Mouse (Mus musculus): ENCODE measurements around the gene Nudt9.
"Not testable (repeated sequence)": the region's sequence is repeated elsewhere in the genome, so short reads cannot be mapped to it uniquely, and the experiment has no call there.

The Nudt9 gene

DNA sequence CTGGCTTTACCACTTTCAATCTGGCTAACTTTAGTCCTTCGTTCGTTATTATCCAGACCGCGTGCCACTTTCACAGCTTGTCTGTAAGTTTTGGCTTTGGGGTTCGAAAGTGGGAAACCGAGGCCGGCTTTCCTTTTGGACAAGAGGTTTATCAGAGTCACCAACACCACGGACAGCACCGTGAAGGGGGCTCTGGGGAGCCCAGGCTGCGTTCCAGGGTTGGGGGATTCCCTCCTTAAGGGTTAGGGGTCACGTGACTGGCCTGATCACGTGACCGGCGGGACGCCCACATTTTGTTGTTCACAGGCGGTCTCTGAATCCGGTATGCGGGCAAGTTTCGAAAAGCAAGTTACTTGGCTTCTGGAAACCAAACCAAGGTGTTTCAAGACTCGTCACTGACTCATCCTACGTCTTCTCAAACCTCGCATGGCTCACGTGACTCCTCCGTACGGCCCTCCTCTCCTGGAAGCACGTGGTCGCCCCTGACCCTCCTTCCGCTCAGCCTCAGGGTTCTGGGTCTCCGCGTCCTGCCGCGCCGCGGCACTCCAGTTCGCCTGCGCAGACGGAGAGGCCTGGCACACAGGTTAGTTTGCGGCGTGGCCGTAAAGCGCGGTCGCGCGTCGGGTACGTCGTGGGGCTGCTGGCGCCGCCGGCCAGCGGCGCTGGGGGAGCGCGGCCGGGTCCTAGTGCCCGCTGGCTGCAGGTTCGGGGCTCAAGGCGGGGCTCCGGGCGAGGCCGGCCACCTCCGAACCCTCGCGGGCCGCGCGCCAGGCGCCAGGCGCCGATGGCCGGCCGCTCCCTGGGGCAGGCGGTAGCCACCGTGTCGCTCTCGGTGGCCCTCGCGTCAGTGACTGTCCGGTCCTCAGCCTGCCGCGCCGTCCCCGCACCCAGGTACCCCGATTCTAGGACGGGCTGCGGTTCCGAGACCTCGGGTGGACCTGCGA lies at the start of gene Nudt9:
TSS of gene Nudt9 (plus strand) at position 51 of the 944 bp plus-strand sequence.
- DNase-seq (ENCODE audit: low spot score in 2 of 2) = peak; percentile 93 to 95

DNA sequence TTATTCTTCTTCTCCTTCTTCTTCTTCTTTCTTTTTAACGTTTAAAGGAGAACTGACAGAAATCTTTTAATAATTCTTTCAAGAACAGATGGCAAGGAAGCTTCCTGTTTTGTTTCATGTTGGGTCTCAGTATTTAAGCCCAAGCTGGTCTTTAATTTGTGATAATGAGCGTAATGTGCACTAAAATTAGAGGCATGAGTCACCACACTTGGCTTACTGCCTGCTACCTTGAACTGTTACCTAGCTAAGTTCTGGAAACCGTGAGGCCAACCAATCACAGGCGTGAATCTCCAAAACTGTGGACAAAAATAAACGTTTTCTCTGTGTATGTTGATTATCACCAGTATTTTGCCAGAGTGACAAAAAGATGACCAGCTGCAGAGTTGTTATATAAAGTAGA lies 47.4 kb upstream of the Nudt9 start:
- DNase-seq (ENCODE audit: low spot score in 2 of 2) = no peak

DNA sequence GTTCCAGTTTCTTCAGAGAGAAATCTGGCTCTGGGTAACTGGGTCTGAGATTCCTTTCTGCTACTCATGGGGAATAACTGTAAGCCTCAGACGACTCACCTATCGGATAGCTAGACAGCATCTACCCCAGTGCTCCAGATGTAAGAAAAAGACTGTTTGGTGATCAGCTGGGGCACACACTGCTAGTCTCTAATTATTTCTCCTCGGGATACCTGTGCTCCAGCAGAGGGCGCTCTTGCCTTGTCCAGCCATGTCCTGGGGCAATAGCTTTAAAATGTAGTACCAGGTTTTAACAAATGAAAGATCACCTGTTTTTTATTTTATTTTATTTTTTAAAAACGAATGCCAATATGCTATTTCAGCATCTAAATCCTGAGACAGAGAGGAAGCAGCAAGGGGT lies 46.4 kb upstream of the Nudt9 start:
- DNase-seq (ENCODE audit: low spot score in 2 of 2) = peak; percentile 62 to 69

DNA sequence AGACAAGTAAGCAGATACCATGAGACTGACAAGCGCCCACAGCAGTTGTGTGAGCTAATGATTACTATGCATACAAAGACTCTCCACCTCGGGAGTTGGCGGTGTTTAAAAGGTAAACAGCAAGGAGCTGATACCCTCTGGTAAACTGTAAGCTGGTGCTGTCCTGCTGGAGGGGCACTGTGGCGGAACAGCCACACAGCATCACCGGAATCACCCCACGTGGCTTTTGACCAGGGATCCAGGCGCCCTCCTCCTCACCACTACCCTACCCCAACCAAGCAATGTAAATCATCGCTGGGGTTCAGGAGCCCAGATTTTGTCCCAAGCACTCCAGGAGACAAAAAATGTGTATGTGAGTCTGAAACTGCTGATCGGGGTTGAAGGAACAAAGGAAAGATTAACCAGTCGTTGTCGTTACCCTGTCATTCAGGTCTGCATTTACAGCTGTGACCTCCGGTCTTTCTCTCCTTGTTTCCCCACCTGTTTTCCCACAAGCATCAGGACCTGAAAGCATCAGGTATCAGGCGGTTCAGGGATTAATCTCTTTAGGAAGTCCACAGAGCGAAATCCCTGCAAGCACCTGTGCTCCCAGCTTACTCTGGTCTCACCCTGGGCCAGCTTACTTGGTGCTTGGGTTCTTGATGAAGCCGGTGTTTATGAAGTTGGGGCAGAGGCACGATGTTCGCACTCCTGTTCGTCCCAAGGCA lies 43.4 kb upstream of the Nudt9 start:
- DNase-seq (ENCODE audit: low spot score in 2 of 2) = no peak

DNA sequence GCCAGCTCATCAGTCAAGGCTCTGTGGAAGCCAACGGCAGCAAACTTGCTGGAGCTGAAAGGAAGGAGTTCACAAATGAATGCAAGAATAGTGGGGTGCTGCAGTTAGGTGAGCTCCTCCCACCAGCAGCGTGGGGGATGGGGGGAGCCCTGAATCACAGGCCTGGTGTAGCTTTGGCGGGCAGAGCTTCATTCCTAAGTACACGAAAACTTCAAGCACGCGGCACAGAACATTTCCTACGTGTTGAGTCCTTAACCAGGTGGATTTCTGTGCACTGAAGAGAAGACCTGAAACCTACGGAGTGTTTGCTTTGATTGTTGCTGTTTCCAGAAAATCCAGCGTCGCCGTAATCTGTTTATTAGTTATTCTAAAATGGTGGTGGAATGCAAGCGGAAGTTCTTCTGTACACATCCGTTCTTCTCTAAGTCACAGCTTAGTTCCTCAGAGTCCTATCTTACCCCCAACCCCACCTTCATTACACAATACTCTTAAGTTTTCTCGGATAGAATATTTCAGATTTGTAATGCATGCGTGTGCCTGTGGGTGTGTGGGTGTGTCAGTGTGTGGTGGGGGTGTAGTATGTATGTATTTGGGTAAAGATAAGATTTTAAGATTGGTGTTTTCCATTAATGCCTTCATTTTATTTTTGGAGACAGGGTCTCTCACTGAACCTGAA lies 42.7 kb upstream of the Nudt9 start:
- DNase-seq (ENCODE audit: low spot score in 2 of 2) = no peak

DNA sequence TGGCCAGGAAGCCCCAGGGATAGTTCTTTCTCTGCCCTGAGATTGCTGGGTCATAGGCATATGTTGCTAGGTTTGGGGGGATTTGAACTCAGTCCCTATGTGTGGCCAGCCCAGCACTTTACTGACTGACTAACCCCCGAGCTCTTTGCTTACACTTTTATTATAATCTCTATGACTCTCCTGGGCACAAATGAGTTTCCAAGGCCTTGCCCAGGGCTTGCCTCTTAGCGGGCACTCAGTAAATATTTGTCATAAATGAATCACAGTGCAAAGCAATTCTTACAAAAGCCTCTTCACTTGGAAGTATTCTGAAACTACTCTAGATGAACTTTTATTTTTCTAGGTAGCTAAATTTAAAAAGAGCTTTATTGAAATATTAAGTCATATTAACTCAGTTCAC lies 42.2 kb upstream of the Nudt9 start:
- no peak for DNase-seq (ENCODE audit: low spot score in 2 of 2)

DNA sequence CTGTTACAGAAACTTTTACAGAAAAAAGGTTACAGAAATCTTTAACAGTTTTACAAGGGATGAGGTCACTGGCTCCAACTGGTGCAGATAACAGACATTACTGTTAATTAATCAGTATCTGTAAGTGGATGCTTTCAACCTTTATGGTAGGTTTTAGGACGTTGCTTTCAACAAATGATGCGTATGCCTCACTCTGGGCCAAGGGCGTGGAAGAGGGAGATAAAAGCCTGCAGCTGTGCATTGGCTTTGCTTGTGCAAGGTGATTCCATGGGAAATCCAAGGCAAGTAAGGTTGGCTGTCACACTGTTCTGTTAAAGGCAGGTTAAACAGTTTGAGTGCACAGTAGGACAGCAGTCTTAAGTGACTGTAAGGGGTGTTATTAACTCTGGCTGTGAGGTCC lies 39.3 kb upstream of the Nudt9 start:
- no peak for DNase-seq (ENCODE audit: low spot score in 2 of 2)

DNA sequence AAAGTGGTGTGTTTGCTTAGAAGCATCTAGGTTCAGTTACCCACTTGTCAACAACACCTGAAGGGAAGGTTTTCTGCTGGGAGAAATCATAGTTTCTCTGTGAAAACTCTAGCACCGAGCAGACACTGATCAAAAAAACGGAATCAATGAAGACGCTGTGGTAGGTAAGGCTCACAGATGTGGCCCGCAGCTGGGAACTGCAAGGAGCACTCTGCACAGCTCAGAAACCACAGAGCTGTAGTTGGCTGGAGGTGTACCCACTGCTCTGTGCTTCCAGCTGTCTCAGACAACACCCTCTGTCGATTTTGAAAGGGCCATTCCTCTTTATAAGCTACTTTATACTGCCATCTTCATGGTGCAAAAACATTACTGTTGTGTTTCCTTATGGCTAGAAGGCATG lies 38.3 kb upstream of the Nudt9 start:
- DNase-seq (ENCODE audit: low spot score in 2 of 2) = no peak

DNA sequence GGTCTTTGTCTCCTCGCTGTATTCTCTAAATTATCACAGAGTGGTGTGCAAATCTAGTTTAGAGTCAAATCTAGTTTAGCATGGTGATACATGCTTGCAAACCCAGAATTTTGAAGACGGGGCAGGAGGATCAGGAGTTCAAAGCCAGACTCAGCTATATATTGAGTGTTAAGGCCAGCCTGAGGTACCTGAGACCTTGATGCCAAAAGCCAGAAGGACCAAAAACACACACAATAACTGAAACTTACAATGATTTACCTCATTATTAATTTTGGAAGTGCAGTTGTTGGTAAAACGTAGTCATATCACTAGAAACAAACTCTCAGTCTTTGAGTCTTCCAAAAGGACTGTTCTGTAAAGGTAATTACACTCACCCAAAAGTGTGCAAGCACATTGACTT lies 36.7 kb upstream of the Nudt9 start:
- no peak for DNase-seq (ENCODE audit: low spot score in 2 of 2)

DNA sequence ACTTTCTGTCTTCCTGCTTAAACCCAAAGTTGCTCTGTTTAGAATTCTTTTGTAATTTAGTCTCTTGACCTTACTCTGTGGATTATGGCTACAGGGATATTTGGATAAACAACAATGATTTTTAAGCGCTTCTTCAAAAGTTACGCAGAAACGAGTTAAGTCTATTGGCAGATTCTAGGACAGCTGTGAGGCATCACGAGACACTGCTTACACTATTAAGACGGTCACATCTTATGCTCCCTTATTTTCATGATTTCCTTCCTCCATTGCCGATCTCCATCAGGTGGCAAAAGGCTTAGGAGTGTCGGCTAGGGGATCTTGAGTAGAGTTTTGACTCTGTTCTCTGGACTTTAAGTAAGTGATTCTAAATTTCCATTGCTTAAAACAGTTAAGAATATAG lies 35.8 kb upstream of the Nudt9 start:
- no peak for DNase-seq (ENCODE audit: low spot score in 2 of 2)

DNA sequence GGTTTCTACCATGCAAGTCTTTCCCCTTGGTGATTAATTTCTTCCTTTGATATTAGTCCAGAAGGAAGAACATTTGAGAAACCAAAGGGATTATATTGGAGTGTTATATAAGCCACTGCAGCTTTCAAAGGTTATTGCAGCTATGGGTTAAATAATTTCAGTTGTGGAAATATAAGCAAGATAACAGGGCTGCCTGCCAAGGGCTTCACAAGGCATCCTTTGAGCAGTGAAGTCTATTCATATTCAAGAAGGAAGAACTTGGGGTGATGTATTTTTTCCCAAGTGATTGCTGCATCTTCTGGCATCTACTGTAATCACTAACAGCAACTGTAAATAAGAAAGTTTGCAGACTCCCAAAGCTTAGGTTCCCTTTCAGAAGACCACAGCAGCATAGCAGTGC lies 34.7 kb upstream of the Nudt9 start:
- DNase-seq (ENCODE audit: low spot score in 2 of 2) = no peak

DNA sequence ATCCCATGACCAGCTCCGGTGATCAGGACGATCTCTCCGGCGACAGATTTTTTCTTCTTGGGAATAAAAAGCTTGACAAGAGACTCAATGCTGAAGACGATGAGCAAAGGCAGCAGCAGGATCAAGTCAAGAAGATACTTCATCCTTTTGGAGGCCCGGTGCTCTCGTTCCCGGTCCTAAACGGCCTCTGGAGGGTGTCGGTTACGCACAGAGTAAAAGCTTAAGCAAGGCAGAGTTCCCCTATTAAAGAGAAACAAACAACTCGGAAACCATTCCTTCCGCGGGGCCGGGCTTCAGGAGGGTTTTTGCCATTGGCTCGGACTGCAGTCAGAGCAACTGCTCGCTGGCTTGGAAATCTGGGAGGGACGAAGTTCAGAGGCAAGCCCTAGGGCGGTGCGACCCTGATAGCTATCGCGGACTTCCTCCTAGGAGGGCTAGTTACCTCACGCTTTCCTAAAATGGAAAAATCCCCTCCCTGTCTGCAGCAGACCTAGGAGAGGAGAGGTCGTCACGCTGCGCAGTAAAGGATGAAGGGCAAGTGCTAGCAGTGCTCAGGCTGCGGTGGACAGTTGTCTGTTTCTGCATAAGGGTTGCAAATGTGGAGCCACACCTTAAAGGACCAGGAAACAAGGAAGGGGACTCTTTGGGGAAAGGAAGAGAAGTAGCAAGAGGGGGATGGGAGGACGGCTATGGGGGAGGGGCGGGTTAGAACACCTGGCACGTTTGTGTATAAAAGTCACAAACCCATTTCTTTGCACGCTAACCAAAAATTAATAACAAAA lies 24.3 kb upstream of the Nudt9 start, which contains the start of gene Hsd17b11:
TSS of gene Hsd17b11 (minus strand) at position 323 of the 782 bp plus-strand sequence.
- peak; percentile 31 to 40 for DNase-seq (ENCODE audit: low spot score in 2 of 2)

DNA sequence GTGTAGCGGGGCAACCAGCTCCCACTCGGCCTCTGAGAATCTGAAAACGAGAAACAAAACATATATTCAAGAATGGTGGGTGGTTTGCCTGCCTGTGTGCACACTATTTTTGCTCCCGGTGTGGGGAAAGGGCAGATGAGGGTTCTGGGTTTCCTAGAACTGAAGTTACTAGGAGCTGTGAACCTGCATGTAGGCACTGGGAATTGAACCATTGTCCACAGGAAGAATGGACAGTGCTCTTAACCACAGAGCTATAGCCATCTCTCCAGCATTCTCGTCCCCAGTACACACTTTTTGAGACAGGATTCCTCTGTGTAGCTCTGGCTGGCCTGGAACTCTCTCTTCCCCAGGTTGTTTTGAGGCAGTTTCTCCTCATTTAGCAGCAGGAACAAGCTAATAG lies 23.5 kb upstream of the Nudt9 start:
- no peak for DNase-seq (ENCODE audit: low spot score in 2 of 2)

DNA sequence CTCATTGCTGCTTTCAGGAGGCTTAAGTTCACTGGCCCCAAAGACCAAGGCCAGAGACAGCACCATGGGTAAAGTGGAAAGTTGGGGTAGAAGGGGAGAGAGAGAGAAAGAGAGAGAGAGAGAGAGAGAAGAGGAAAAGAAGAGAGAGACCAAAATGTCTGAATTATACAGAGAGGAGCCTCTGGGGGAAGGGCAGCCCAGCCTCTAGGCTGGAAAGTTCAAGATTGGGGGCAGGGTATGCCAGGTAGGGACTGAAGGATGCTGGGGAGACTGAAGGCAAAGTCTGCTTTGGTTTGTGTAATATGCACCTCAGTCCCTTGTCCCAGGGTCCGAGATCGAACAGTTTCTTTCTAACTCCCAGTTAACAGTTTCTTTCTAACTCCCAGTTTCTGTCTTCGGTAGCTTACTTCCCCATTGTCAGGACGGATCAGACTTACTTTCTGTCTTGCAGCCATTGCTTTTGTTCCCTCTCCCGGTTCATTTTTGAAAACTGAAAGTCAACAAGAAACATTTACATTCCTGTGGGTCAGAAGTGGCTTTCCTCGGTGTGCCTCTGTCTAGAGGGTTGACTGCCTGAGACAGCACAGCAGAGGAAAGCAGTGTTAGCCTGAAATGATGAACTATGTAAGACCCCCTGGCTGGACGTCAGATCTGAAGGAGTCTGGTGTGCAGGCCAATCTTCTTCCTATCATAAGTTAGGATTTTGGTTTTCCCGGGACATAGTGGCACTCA lies 22.7 kb upstream of the Nudt9 start:
- DNase-seq (ENCODE audit: low spot score in 2 of 2) = no peak

DNA sequence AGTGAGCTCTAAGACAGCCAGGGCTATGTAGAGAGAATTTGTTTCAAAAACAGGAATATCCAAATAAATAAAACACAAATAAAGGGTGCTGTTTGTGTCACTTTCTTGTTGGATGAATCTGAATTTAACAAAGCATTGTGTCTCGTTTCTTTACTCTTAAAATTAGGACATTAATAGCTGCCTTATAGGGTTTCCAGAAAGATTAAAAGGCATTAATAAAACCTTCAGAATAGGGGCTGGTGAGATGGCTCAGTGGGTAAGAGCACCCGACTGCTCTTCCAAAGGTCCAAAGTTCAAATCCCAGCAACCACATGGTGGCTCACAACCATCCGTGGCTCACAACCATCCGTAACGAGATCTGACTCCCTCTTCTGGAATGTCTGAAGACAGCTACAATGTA lies 21.9 kb upstream of the Nudt9 start:
- not testable (repeated sequence) for DNase-seq (ENCODE audit: low spot score in 2 of 2)

DNA sequence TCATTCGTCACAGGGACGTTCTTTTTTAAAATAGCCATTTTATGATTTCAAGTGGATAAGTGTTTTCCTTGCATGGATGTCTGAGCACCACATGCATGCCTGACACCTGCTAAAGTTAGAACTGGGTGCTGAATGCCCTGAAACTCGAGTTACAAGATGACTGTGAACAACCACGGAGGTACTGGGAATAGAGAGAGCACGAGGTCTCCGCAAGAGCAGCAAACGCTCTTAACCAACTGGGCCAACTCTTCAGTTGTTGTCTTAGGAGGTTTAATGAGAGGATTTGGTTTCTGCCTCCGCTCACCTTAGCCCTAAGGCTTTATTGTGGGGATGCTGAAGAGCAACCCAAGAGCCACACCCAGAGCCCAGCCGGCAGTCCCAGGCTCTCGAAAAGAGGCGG lies 21.3 kb upstream of the Nudt9 start:
- no peak for DNase-seq (ENCODE audit: low spot score in 2 of 2)

DNA sequence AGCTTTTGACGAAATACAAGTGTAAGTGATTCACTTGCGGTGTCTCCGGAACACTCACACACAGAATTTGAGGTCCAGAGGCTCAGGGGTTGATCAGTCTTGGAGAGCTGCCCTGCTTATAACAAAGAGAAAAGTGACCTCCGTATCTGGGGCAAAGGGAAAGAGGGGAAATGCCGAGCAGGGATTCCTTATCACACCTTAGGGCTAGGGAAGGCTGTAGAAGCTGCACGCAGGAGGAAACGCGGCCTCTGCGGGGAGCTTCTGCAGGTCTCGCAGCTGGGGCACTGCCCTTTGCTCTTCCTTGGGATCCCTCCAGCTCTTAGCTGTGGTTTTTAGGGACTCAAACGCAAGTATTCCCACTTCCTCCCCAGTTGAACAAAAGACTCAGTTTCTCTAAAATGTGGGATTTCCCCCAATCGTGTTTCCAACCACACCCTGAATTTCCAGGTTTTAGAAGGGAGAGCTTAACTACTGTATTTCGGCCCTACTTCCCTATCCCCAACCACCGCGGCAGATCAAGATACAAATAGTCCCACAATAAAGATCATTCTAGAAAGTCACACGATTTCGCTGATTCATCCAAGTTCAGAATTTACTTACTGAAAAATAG lies 20.8 kb upstream of the Nudt9 start:
- no peak for DNase-seq (ENCODE audit: low spot score in 2 of 2)

DNA sequence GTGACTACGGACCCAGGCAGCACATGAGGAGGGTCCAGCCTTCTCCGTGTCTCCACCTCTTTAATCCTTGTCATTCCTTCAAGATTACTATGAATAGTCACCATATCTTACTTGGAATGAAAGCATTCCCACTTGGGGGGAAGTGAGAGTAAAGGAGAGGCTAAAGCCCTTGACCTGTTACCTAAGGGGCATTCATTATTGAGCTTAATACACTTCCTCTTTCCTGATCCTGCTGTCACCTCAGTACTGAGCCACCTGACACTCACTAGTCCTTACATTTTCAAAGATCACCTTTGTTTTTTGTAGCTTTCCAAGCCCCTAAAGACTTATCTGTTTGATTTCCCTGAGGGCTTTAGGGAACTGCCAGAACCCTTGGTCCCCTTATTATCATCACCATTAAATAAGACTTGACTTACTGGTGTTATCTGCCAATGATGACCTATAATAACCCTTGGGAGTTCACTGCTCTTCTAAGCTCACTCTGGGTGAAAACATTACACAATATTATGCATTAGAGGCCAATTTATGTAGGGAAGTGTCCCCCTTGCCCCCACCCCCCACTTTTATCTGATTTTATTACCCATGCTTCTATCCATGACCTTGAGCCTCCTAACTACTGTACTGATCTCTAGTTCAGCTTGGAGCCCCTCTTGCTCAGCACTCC lies 13.5 kb upstream of the Nudt9 start:
- no peak for DNase-seq (ENCODE audit: low spot score in 2 of 2)

DNA sequence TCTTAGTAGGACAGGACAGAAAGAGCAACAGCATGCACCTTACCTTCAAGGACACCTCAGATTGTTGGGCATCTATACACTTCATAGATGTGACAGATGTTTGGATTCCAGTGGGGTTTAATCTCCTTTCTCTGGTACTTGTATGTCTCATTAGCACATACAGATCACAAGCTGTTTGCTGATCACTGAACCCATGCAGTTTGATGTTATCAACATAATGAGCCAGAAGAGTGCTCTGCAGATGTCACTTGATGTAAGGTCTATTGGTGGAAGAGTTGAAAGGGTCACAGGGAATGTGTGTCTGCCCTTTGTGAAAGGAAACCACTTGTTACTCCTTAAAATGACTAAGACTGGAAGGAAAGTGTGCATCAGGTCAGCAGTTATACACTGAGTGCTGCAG lies 11.0 kb upstream of the Nudt9 start:
- DNase-seq (ENCODE audit: low spot score in 2 of 2) = no peak

DNA sequence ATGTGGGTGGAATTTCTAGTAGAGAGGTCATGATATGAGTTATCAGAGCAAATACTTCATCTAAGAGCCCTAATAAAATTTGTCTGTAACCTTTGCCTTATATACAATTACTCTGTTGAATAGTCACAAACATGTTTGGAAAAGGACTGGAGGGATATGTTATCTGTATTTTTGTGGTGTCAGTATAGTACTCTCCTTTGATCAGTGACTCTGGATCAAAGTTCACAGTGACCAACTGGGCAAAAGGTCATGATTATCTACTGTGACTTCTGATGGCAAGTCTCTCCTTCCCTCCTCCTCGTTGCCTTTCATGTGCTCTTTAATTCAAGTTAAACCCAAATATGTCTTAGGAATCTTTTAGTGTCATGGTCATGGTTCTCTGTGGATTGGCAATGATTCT lies 10.3 kb upstream of the Nudt9 start:
- DNase-seq (ENCODE audit: low spot score in 2 of 2) = no peak
